Mouse (Mus musculus) neural tube, embryonic 13.5 days (tissue): ENCODE results near the gene 4933403O08Rik. TPM values are rescaled to one million over a fixed set of nuclear protein-coding genes. Genes with fewer than 3 reads are reported as not detected.

Source experiments
- ATAC-seq: fragments of 200-750 bp; cut with Nextera tagmentation; 2 replicates; pipeline ENCODE4 v1.8.0; 2017; ENCODE audit warnings: low read depth, mild to moderate bottlenecking, moderate TSS enrichment, moderate library complexity
- H3K27ac ChIP-seq: fragments of 300-500 bp; sonication (generic); replicated peaks from 2 replicates; pipeline ENCODE4 v1.5.1; 2015; ENCODE audit warnings: moderate library complexity, mild to moderate bottlenecking, inconsistent platforms
- H3K27me3 ChIP-seq: fragments of 300-500 bp; sonication (generic); 2 replicates; pipeline ENCODE4 v1.6.1; 2015; ENCODE audit warnings: mild to moderate bottlenecking, inconsistent platforms
- H3K36me3 ChIP-seq: fragments of 300-500 bp; sonication (generic); 2 replicates; pipeline ENCODE4 v1.6.1; 2015; ENCODE audit warnings: mild to moderate bottlenecking, inconsistent platforms
- H3K4me1 ChIP-seq: fragments of 300-500 bp; sonication (generic); replicated peaks from 2 replicates; pipeline ENCODE4 v1.6.1; 2015; ENCODE audit warnings: inconsistent platforms
- H3K4me2 ChIP-seq: fragments of 300-500 bp; sonication (generic); 2 replicates; pipeline ENCODE4 v1.6.1; 2015; ENCODE audit warnings: inconsistent platforms, mild to moderate bottlenecking, moderate library complexity
- H3K4me3 ChIP-seq: fragments of 300-500 bp; sonication (generic); 2 replicates; pipeline ENCODE4 v1.5.1; 2015; ENCODE audit warnings: mild to moderate bottlenecking, inconsistent platforms
- H3K9ac ChIP-seq: fragments of 300-500 bp; sonication (generic); 2 replicates; pipeline ENCODE4 v1.6.1; 2015; ENCODE audit warnings: moderate library complexity, mild to moderate bottlenecking, inconsistent platforms
- H3K9me3 ChIP-seq: fragments of 300-500 bp; sonication (generic); 2 replicates; pipeline ENCODE4 v1.6.1; 2016; ENCODE audit warnings: inconsistent platforms
- WGBS: fragments of 180-500 bp; shearing (Covaris S2); methylation state at CpG from one replicate; pipeline ENCODE4 v1.1.7; 2015; 5-methylcytosine and 5-hydroxymethylcytosine counted together
- polyA plus RNA-seq: library from polyadenylated mRNA; unstranded; fragments of >200 nt; fragmentation: Nextera tagmentation; extraction: Ambion mirVana; gene quantifications from 2 replicates; pipeline ENCODE4 v1.2.1, GENCODE M21; 2015

The 4933403O08Rik gene
- not detected in 2 replicates for polyA plus RNA-seq

DNA sequence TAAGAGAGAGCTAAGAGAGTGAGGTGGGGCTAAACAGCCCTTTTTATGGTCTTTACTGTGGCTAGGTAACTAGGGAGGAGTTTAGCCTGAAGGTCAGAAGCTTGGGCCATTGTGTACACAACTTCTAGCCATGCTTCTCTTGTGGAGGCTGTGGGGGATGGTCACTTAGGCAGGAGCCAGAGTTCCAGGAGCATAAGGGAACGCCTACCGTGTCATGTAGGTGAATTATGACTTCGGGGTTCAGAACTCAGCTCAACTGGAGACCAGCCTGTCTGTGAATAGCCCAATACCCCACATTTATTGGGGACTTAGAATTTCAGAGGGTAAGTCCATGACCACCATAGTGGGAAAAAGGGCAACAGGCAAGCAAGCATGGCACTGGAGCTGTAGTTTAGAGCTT lies at the start of gene 4933403O08Rik:
Gene 4933403O08Rik, plus strand, starts transcription at position 301 of the 400 bp plus-strand sequence.
- no peaks in the 10 kb centered on the region for H3K27me3 ChIP-seq
- H3K9ac ChIP-seq: no peak within 1 kb of the TSS
- no peaks in the 10 kb centered on the region for H3K36me3 ChIP-seq
- no peaks in the 10 kb centered on the region for H3K4me1 ChIP-seq
- no peak within 1 kb of the TSS for H3K4me2 ChIP-seq
- 86% methylated on average over 3 of the region's 3 CpGs for WGBS
- H3K27ac ChIP-seq: no peak within 1 kb of the TSS
- H3K9me3 ChIP-seq: no peaks in the 10 kb centered on the region; the same call in 1 of the 2 replicates
- ATAC-seq: no peak
- no peak within 1 kb of the TSS for H3K4me3 ChIP-seq

- no peak for ATAC-seq
- 97% methylated on average over 1 of the region's 1 CpGs for WGBS
- H3K9me3 ChIP-seq: no peaks in the 10 kb centered on the region
Observed at GRCm38 (mm10) chrX:112242916-112243315, 4.1 kb downstream of the 4933403O08Rik start.

DNA sequence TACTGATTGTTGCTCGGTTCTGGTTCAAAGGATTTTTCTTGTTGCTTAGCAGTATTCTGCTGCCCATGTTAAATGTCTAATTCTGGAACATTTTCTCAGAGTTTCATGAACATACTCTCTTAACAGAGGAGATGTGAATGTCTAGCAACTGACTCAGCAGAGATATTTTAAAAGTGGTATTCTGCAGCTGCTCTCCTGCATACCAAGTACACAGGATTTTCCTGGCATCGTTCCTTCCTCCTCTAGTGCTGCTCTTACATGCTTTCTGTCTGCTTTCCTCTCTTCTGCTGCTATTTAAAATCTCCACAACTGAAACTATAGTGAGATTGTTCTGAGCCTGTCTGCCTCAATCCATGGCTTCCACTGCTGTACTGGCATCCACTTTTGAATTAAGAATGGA lies 16.7 kb downstream of the 4933403O08Rik start:
- H3K27me3 ChIP-seq: no peaks in the 10 kb centered on the region
- no peaks in the 10 kb centered on the region for H3K9me3 ChIP-seq
- H3K4me2 ChIP-seq: no peak overlapping the region
- no peak overlapping the region for H3K27ac ChIP-seq
- H3K4me1 ChIP-seq: no peaks in the 10 kb centered on the region
- no peak overlapping the region for H3K4me3 ChIP-seq
- 83% methylated on average over 2 of the region's 2 CpGs for WGBS
- ATAC-seq: no peak
- H3K36me3 ChIP-seq: no peaks in the 10 kb centered on the region
- no peak overlapping the region for H3K9ac ChIP-seq

More at GRCm38 (mm10) chrX:112242916-112243315, 4.1 kb downstream of the 4933403O08Rik start:
- no peak overlapping the region for H3K4me2 ChIP-seq
- H3K36me3 ChIP-seq: no peaks in the 10 kb centered on the region
- H3K9ac ChIP-seq: no peak overlapping the region
- H3K27ac ChIP-seq: no peak overlapping the region
- no peaks in the 10 kb centered on the region for H3K4me1 ChIP-seq
- H3K4me3 ChIP-seq: no peak overlapping the region
- no peaks in the 10 kb centered on the region for H3K27me3 ChIP-seq

DNA sequence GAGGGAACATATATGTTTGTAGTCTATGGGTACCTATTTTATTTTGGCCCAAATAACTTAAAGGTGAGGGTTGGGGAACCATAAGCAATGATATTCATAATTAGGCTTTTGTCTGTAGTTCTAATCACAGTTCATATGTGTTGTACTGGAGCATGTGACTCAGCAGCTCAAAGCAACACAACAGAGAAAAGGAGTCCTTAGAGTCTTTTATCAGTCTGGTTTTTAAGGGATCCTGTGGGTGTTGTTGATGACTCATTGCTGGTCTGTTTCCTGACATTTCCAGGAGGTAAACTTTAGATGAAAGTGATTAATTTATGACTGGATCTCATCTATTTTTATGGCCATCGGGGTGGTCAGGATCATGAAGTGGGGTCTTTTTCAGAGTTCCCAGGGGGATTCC lies 34.7 kb downstream of the 4933403O08Rik start:
- Histone ChIP-seq H3K9ac (no peak overlapping the region), H3K4me2 (no peak overlapping the region)
- no peak for ATAC-seq

More for the DNA sequence above, 34.7 kb downstream of the 4933403O08Rik start:
- no peak overlapping the region for H3K4me3 ChIP-seq
- no peaks in the 10 kb centered on the region for H3K36me3 ChIP-seq
- H3K27ac ChIP-seq: no peak overlapping the region
- H3K27me3 ChIP-seq: no peaks in the 10 kb centered on the region
- WGBS: 67% methylated on average over 1 of the region's 1 CpGs
- no peaks in the 10 kb centered on the region for H3K9me3 ChIP-seq
- no peaks in the 10 kb centered on the region for H3K4me1 ChIP-seq

Other genes starting within 250 kb of the 4933403O08Rik start
- 1.1 and 1.7 TPM in 2 replicates for gene Tex16, start 228.0 kb upstream of the 4933403O08Rik start, polyA plus RNA-seq
- 26.3 and 29.6 TPM in 2 replicates for gene Apool, start 72.3 kb downstream of the 4933403O08Rik start, polyA plus RNA-seq
- gene Satl1, start 167.7 kb downstream of the 4933403O08Rik start, polyA plus RNA-seq: not detected in 2 replicates